Mouse (Mus musculus): Measurements from ENCODE around the gene Cep126. TPM values are rescaled to one million over a fixed set of nuclear protein-coding genes. Genes with fewer than 3 reads are reported as not detected.

Gene Cep126
- polyA plus RNA-seq (2012; fragmentation: generic; extraction: Trizol): 0.34 TPM

- H3K4me2 ChIP-seq (ENCODE audit: low read depth): peak within 1 kb of the TSS; percentile 93
- H3K27me3 ChIP-seq (ENCODE audit: control insufficient read depth, insufficient read depth, insufficient read length): no peaks in the 10 kb centered on the region
- no peaks in the 10 kb centered on the region for H3K36me3 ChIP-seq (ENCODE audit: control insufficient read depth, insufficient read depth)
- peak; percentile 22 for TF ChIP-seq POLR2A (IDR thresholded peaks at IDR 0.05; ENCODE audit: insufficient read length, low read depth)
- TF ChIP-seq TCF3 (IDR thresholded peaks at IDR 0.05; ENCODE audit: insufficient read length, low read depth): no peak
- H3K4me3 ChIP-seq: peak within 1 kb of the TSS; percentile 27
- no peaks in the 10 kb centered on the region for H3K79me2 ChIP-seq (ENCODE audit: control insufficient read depth, insufficient read depth)
- H3ac ChIP-seq (ENCODE audit: control insufficient read depth, insufficient read length): peak within 1 kb of the TSS; percentile 32
These were observed at the start of gene Cep126 for GRCm38 (mm10) chr9:8134117-8134574. TSS of gene Cep126 (minus strand) at chr9:8134294.

DNA sequence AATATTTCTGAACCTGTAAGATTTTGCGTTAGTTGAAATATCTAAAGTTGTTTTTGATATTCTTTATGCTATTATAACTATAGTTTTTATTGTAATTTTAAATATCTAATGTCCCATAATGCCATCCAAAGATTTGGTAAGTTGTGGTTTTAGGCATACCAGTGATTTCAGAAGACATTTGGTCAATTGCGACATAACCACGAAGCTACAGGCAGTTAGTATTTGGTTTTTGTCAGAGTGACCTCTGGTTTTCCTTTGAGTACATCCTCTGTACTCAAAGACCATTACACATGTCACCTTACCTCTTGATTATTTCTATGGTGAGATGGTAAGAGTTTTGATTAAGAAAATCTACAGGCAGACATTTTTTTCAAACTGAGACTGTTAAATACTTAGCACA, 45.5 kb upstream of the Cep126 start:
- Histone ChIP-seq H3K36me3 (ENCODE audit: control insufficient read depth, insufficient read depth) (no peaks in the 10 kb centered on the region), H3K79me2 (ENCODE audit: control insufficient read depth, insufficient read depth) (no peaks in the 10 kb centered on the region), H3K27me3 (ENCODE audit: control insufficient read depth, insufficient read depth, insufficient read length) (no peaks in the 10 kb centered on the region), H3ac (ENCODE audit: control insufficient read depth, insufficient read length) (no peak overlapping the region), H3K4me2 (ENCODE audit: low read depth) (no peak overlapping the region), H3K4me3 (no peak overlapping the region)
- TF ChIP-seq POLR2A (IDR thresholded peaks at IDR 0.05; ENCODE audit: insufficient read length, low read depth): no peak
- TF ChIP-seq CEBPB (IDR thresholded peaks at IDR 0.05; ENCODE audit: insufficient read depth, poor library complexity, severe bottlenecking): peak; percentile 53; the same call in 1 of the 2 replicates
- no peak for TF ChIP-seq MAX (IDR thresholded peaks at IDR 0.05; ENCODE audit: low read depth)
- no peak for TF ChIP-seq SRF (IDR thresholded peaks at IDR 0.05; ENCODE audit: control insufficient read depth, insufficient read length, low read depth)

DNA sequence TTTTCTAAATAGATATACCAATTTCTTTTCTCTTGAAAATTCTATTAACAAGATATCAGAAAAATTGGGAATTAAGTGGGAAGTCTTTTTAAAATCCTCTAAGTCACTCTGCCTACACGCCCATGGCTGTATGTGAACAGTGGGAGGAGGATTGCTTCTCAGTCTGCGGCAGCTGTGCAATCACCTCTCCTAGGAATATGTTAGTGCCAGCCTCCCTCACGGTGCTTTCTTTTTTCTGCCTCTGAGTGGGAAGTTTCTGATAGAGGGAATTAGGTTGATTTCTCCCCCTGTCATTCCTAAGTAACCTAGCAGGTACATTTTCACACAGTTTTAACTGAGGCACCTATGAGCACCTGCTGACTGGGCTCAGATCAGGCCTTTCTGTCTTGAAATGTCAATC, 43.0 kb upstream of the Cep126 start:
- H3K4me2 ChIP-seq (ENCODE audit: low read depth): no peak overlapping the region
- no peak for TF ChIP-seq POLR2AphosphoS2 (IDR thresholded peaks at IDR 0.05; ENCODE audit: insufficient read length, low read depth)
- no peak for TF ChIP-seq CEBPB (IDR thresholded peaks at IDR 0.05; ENCODE audit: insufficient read depth, poor library complexity, severe bottlenecking)
- TF ChIP-seq MAX (IDR thresholded peaks at IDR 0.05; ENCODE audit: low read depth): no peak
- no peak for TF ChIP-seq USF1 (IDR thresholded peaks at IDR 0.05; ENCODE audit: low read depth)
- TF ChIP-seq MYOD1 (IDR thresholded peaks at IDR 0.05; ENCODE audit: control insufficient read depth in 1 of 3, insufficient read length in 2 of 3, low read depth in 2 of 3): no peak
- TF ChIP-seq E2F4 (IDR thresholded peaks at IDR 0.05; ENCODE audit: insufficient read depth): no peak
- TF ChIP-seq TCF12 (IDR thresholded peaks at IDR 0.05; ENCODE audit: insufficient read depth, poor library complexity, severe bottlenecking): no peak
- TF ChIP-seq POLR2A (IDR thresholded peaks at IDR 0.05; ENCODE audit: insufficient read length, low read depth): no peak
- TF ChIP-seq MYOG (IDR thresholded peaks at IDR 0.05; ENCODE audit: control insufficient read depth in 1 of 3, insufficient read depth in 1 of 3, insufficient read length in 2 of 3, low read depth in 2 of 3): no peak
- TF ChIP-seq TCF3 (IDR thresholded peaks at IDR 0.05; ENCODE audit: insufficient read length, low read depth): no peak
- no peak for TF ChIP-seq SRF (IDR thresholded peaks at IDR 0.05; ENCODE audit: control insufficient read depth, insufficient read length, low read depth)
- no peak for TF ChIP-seq REST (IDR thresholded peaks at IDR 0.05; ENCODE audit: insufficient read depth, insufficient read length)
- H3K79me2 ChIP-seq (ENCODE audit: control insufficient read depth, insufficient read depth): no peaks in the 10 kb centered on the region
- H3K36me3 ChIP-seq (ENCODE audit: control insufficient read depth, insufficient read depth): no peaks in the 10 kb centered on the region
- H3K27me3 ChIP-seq (ENCODE audit: control insufficient read depth, insufficient read depth, insufficient read length): no peaks in the 10 kb centered on the region
- no peak overlapping the region for H3ac ChIP-seq (ENCODE audit: control insufficient read depth, insufficient read length)
- no peak overlapping the region for H3K4me3 ChIP-seq

DNA sequence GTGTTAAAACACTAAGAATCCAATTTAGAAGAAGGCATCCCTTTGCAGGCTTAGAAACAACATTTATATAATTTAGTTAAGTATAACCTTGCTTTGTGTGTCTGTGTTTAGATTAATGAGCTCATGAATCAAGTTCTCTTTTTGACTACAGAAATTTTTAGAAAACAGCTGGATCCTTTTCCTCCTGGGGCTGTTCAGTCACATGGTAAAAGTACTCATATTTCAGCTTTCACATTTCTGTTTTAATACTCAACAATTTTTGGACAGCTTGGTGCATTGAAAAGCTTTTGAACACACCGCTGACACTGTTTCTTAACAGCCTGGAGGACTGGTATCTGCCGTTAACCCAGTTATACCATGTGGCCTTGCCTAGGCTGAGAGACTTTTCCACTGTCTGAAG, 22.9 kb upstream of the Cep126 start:
- TF ChIP-seq E2F4 (IDR thresholded peaks at IDR 0.05; ENCODE audit: insufficient read depth): no peak
- TF ChIP-seq POLR2AphosphoS2 (IDR thresholded peaks at IDR 0.05; ENCODE audit: insufficient read length, low read depth): no peak
- peak; percentile 18 for TF ChIP-seq USF1 (IDR thresholded peaks at IDR 0.05; ENCODE audit: low read depth)
- TF ChIP-seq MYOG (IDR thresholded peaks at IDR 0.05; ENCODE audit: control insufficient read depth in 1 of 3, insufficient read depth in 1 of 3, insufficient read length in 2 of 3, low read depth in 2 of 3): no peak
- Histone ChIP-seq H3K4me2 (ENCODE audit: low read depth) (peak overlapping the region; percentile 34), H3K79me2 (ENCODE audit: control insufficient read depth, insufficient read depth) (no peaks in the 10 kb centered on the region), H3ac (ENCODE audit: control insufficient read depth, insufficient read length) (no peak overlapping the region), H3K36me3 (ENCODE audit: control insufficient read depth, insufficient read depth) (no peaks in the 10 kb centered on the region), H3K27me3 (ENCODE audit: control insufficient read depth, insufficient read depth, insufficient read length) (no peaks in the 10 kb centered on the region), H3K4me3 (no peak overlapping the region)

DNA sequence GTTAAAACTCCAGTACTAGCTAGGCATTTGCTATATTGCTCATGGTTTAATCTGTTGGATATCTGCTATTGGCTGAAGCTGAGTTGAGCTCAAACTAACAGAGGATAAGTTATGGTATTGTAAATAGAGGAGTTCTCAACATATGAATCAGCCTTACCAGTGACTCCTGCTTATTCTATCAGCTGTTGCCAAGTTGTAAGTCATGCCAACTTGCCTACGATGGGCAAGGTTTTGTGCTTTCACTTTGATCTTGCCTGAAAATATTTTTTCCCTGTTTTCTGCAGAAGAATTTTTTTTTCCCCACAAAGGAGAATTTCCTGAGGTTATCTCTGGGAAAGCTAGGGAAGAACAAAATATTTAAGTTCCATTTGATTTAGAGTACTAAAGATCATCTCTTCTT, 5.4 kb upstream of the Cep126 start:
- no peak for TF ChIP-seq MYOD1 (IDR thresholded peaks at IDR 0.05; ENCODE audit: control insufficient read depth in 1 of 3, insufficient read length in 2 of 3, low read depth in 2 of 3)
- TF ChIP-seq REST (IDR thresholded peaks at IDR 0.05; ENCODE audit: insufficient read depth, insufficient read length): no peak
- TF ChIP-seq SRF (IDR thresholded peaks at IDR 0.05; ENCODE audit: control insufficient read depth, insufficient read length, low read depth): no peak

DNA sequence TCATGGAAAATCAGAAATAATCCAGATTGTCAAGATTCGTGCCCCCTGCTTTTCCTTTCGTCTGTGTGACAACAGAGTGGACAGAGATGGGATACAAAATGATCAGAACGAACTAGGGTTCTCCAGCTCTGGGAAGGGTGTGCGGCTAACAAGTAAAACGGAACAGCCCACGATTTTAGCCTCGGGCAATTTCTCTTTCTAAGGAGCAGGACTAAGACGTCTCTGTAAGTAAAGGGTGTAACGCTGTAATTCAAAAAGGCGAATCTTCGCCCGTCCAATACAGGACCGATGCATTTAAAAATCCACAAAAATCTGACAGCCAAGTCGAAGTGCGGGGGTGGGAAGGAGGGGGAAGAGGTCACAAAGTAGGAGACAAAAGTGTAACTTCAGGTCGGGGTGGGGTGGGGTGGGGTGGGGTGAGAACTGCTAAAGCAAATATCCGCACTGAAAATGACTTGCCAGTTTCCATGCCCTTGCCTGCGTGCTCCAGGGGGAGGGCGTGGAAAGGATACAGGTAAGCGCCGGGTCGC, 443 bp downstream of the Cep126 start:
- peak overlapping the region; percentile 27 for H3K4me3 ChIP-seq
- no peaks in the 10 kb centered on the region for H3K36me3 ChIP-seq (ENCODE audit: control insufficient read depth, insufficient read depth)
- no peaks in the 10 kb centered on the region for H3K79me2 ChIP-seq (ENCODE audit: control insufficient read depth, insufficient read depth)
- peak overlapping the region; percentile 93 for H3K4me2 ChIP-seq (ENCODE audit: low read depth)
- H3K27me3 ChIP-seq (ENCODE audit: control insufficient read depth, insufficient read depth, insufficient read length): no peaks in the 10 kb centered on the region
- TF ChIP-seq MAX (IDR thresholded peaks at IDR 0.05; ENCODE audit: low read depth) (no peak), POLR2AphosphoS2 (IDR thresholded peaks at IDR 0.05; ENCODE audit: insufficient read length, low read depth) (no peak), POLR2A (IDR thresholded peaks at IDR 0.05; ENCODE audit: insufficient read length, low read depth) (no peak), TCF3 (IDR thresholded peaks at IDR 0.05; ENCODE audit: insufficient read length, low read depth) (no peak), USF1 (IDR thresholded peaks at IDR 0.05; ENCODE audit: low read depth) (no peak), MYOG (IDR thresholded peaks at IDR 0.05; ENCODE audit: control insufficient read depth in 1 of 3, insufficient read depth in 1 of 3, insufficient read length in 2 of 3, low read depth in 2 of 3) (no peak), REST (IDR thresholded peaks at IDR 0.05; ENCODE audit: insufficient read depth, insufficient read length) (no peak), CEBPB (IDR thresholded peaks at IDR 0.05; ENCODE audit: insufficient read depth, poor library complexity, severe bottlenecking) (no peak), SRF (IDR thresholded peaks at IDR 0.05; ENCODE audit: control insufficient read depth, insufficient read length, low read depth) (no peak), TCF12 (IDR thresholded peaks at IDR 0.05; ENCODE audit: insufficient read depth, poor library complexity, severe bottlenecking) (no peak), MYOD1 (IDR thresholded peaks at IDR 0.05; ENCODE audit: control insufficient read depth in 1 of 3, insufficient read length in 2 of 3, low read depth in 2 of 3) (no peak)
- H3ac ChIP-seq (ENCODE audit: control insufficient read depth, insufficient read length): peak overlapping the region; percentile 32

More for the DNA sequence above, 5.4 kb upstream of the Cep126 start:
- Histone ChIP-seq H3K27me3 (ENCODE audit: control insufficient read depth, insufficient read depth, insufficient read length) (no peaks in the 10 kb centered on the region), H3K4me3 (no peak overlapping the region), H3ac (ENCODE audit: control insufficient read depth, insufficient read length) (no peak overlapping the region), H3K4me2 (ENCODE audit: low read depth) (peak overlapping the region; percentile 5), H3K79me2 (ENCODE audit: control insufficient read depth, insufficient read depth) (no peaks in the 10 kb centered on the region), H3K36me3 (ENCODE audit: control insufficient read depth, insufficient read depth) (no peaks in the 10 kb centered on the region)

Measured in myocyte (in vitro differentiated cells).